Mouse (Mus musculus) ES-Bruce4 (cell line): ENCODE measurements around the gene BC030867.

ENCODE experiments used
- CTCF ChIP-seq: IDR thresholded peaks from one replicate; pipeline ENCODE4 v1.8.1; 2011; ENCODE audit warnings: low read depth, low read length
- EP300 ChIP-seq: IDR thresholded peaks from 2 replicates; pipeline ENCODE4 v1.6.1; 2011; ENCODE audit warnings: low read depth, low read length; ENCODE audit not compliant: insufficient read depth
- POLR2A ChIP-seq: IDR thresholded peaks from one replicate; pipeline ENCODE4 v1.8.1; 2011; ENCODE audit warnings: low read length; ENCODE audit not compliant: insufficient read depth

DNA sequence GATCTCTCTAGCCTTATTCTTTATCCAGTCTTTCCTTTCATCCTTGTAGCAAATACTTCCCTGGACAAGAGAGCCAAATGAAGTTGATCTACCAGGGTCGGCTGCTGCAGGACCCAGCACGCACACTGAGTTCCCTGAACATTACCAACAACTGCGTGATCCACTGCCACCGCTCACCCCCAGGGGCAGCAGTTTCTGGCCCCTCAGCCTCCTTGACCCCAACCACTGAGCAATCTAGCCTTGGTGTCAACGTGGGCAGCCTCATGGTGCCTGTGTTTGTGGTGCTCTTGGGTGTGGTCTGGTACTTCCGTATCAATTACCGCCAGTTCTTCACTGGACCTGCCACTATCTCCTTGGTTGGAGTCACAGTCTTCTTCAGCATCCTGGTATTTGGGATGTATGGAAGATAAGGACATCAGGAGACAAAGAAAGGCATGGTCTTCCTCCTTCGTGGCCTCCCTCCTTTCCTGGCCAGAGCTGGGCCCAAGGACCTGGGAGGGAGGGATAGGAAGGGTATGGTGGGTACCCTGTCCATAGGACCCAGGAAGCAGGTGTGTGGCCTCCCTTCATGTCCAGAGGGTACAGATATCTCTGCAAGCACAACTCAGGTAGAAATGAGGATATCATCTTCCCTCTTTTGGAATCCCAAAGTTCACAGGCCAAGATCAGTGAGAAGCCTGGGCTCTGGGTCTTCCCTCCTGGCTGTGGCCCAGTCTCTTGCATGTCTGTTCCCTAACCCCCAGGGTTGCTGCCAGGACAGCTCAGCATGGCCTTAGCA lies 39.5 kb downstream of the BC030867 start:
- TF ChIP-seq POLR2A (no peak), CTCF (no peak), EP300 (no peak)
